Mouse (Mus musculus) cerebellum, adult 9-11 months (tissue): ENCODE data around the gene Mpdu1.
A peak's percentile ranks its signal among the peaks of the same experiment; 100 is the strongest.

ENCODE experiments used
- DNase-seq: peaks from one replicate; pipeline ENCODE4 v3.0.0; 2022

The Mpdu1 gene

GRCm38 (mm10) chr11:69689891-69690290, 27.4 kb upstream of the Mpdu1 start:
- DNase-seq: no peak

- DNase-seq: no peak
Measured at GRCm38 (mm10) chr11:69687061-69687460, 24.6 kb upstream of the Mpdu1 start.

GRCm38 (mm10) chr11:69686377-69686776, 23.9 kb upstream of the Mpdu1 start:
- peak; percentile 80 for DNase-seq

- peak; percentile 93 for DNase-seq
Measured at GRCm38 (mm10) chr11:69685526-69686148, 23.2 kb upstream of the Mpdu1 start, which contains the start of gene Tnfsf13. TSS of gene Tnfsf13 (minus strand) at chr11:69685784.

- peak; percentile 63 for DNase-seq
Measured at GRCm38 (mm10) chr11:69684936-69685335, 22.5 kb upstream of the Mpdu1 start.

GRCm38 (mm10) chr11:69684128-69684745, 21.8 kb upstream of the Mpdu1 start:
- peak; percentile 61 for DNase-seq

- peak; percentile 57 for DNase-seq
Measured at GRCm38 (mm10) chr11:69683576-69683975, 21.1 kb upstream of the Mpdu1 start.

GRCm38 (mm10) chr11:69682840-69683533, 20.5 kb upstream of the Mpdu1 start:
- peak; percentile 86 for DNase-seq

GRCm38 (mm10) chr11:69682209-69682839, 19.9 kb upstream of the Mpdu1 start:
- peak; percentile 62 for DNase-seq

- DNase-seq: peak; percentile 98
Measured at GRCm38 (mm10) chr11:69681314-69682208, 19.1 kb upstream of the Mpdu1 start, which contains the start of gene Senp3. TSS of gene Senp3 (minus strand) at chr11:69682084.

GRCm38 (mm10) chr11:69680136-69680855, 17.9 kb upstream of the Mpdu1 start:
- DNase-seq: peak; percentile 71

- no peak for DNase-seq
Measured at GRCm38 (mm10) chr11:69679144-69679543, 16.7 kb upstream of the Mpdu1 start.

- DNase-seq: peak; percentile 100
Measured at GRCm38 (mm10) chr11:69672211-69672706, 9.8 kb upstream of the Mpdu1 start, which contains the start of gene Eif4a1. TSS of gene Eif4a1 (minus strand) at chr11:69672423.

- no peak for DNase-seq
Measured at GRCm38 (mm10) chr11:69671726-69672124, 9.3 kb upstream of the Mpdu1 start.

GRCm38 (mm10) chr11:69670786-69671725, 8.6 kb upstream of the Mpdu1 start:
- peak; percentile 97 for DNase-seq

- no peak for DNase-seq
Measured at GRCm38 (mm10) chr11:69666665-69667005, 4.2 kb upstream of the Mpdu1 start.

GRCm38 (mm10) chr11:69665961-69666664, 3.7 kb upstream of the Mpdu1 start, which contains the start of gene Cd68:
TSS of gene Cd68 (minus strand) at chr11:69666153.
- DNase-seq: peak; percentile 34

- peak; percentile 46 for DNase-seq
Measured at GRCm38 (mm10) chr11:69665457-69665960, 3.1 kb upstream of the Mpdu1 start.

GRCm38 (mm10) chr11:69664841-69665240, 2.4 kb upstream of the Mpdu1 start:
- no peak for DNase-seq
